Mouse (Mus musculus) kidney, embryonic 15.5 days (tissue): ENCODE results near the gene Carhsp1. TPM values are rescaled to one million over a fixed set of nuclear protein-coding genes. Genes with fewer than 3 reads are reported as not detected.

ENCODE experiments used
- ATAC-seq: fragments of 200-750 bp; cut with Nextera tagmentation; replicated peaks from 2 replicates; pipeline ENCODE4 v1.8.0; 2017; ENCODE audit warnings: moderate TSS enrichment; ENCODE audit not compliant: low FRiP score
- H3K27ac ChIP-seq: fragments of 300-500 bp; sonication (generic); 2 replicates; pipeline ENCODE4 v1.5.1; 2015; ENCODE audit warnings: mild to moderate bottlenecking, inconsistent platforms
- H3K27me3 ChIP-seq: fragments of 300-500 bp; sonication (generic); 2 replicates; pipeline ENCODE4 v1.6.1; 2015; ENCODE audit warnings: inconsistent platforms
- H3K36me3 ChIP-seq: fragments of 300-500 bp; sonication (generic); 2 replicates; pipeline ENCODE4 v1.6.1; 2015; ENCODE audit warnings: inconsistent platforms
- H3K4me1 ChIP-seq: fragments of 300-500 bp; sonication (generic); 2 replicates; pipeline ENCODE4 v1.6.1; 2015; ENCODE audit warnings: inconsistent platforms
- H3K4me2 ChIP-seq: fragments of 300-500 bp; sonication (generic); 2 replicates; pipeline ENCODE4 v1.6.1; 2015; ENCODE audit warnings: moderate library complexity, mild to moderate bottlenecking, inconsistent platforms
- H3K4me3 ChIP-seq: fragments of 300-500 bp; sonication (generic); replicated peaks from 2 replicates; pipeline ENCODE4 v1.5.1; 2015; ENCODE audit warnings: mild to moderate bottlenecking, inconsistent platforms
- H3K9ac ChIP-seq: fragments of 300-500 bp; sonication (generic); 2 replicates; pipeline ENCODE4 v1.6.1; 2015; ENCODE audit warnings: mild to moderate bottlenecking, inconsistent platforms
- H3K9me3 ChIP-seq: fragments of 300-500 bp; sonication (generic); replicated peaks from 2 replicates; pipeline ENCODE4 v1.6.1; 2016; ENCODE audit warnings: inconsistent platforms
- WGBS: fragments of 180-500 bp; shearing (Covaris S2); methylation state at CpG from one replicate; pipeline ENCODE4 v1.1.7; 2015; ENCODE audit warnings: mixed read lengths; 5-methylcytosine and 5-hydroxymethylcytosine counted together
- polyA plus RNA-seq: library from polyadenylated mRNA; unstranded; fragments of >200 nt; fragmentation: Nextera tagmentation; extraction: Ambion mirVana; gene quantifications from 2 replicates; pipeline ENCODE4 v1.2.1, GENCODE M21; 2015

The Carhsp1 gene
- polyA plus RNA-seq, 1 experiment from 2014 or later, result 80.8 TPM

DNA sequence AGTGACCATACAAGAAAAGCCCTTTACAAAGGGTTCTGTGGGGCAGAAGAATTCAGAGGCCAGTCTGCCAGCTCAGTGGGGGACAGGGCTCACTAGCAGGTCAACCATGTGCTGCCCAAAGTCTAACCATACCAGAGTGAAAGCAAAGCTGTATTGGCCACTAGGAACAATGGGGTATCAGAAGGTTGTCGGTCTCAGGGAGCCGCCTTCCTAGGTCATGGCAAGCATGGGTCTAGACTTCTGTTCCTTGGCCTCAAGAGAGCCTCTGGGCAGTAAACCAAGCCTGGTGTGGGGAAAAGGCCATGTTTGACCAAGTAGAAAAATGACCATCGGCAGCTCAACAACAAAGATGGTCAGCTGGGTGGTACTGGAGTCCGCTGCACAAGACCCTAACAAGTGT lies 13.2 kb downstream of the Carhsp1 start:
- Histone ChIP-seq H3K4me3 (no peak overlapping the region), H3K27me3 (no peaks in the 10 kb centered on the region), H3K27ac (no peak overlapping the region), H3K9me3 (no peaks in the 10 kb centered on the region), H3K4me1 (peaks cover 3% of the 10 kb centered on the region; the same call in 1 of the 2 replicates), H3K9ac (no peak overlapping the region), H3K36me3 (peaks cover 91% of the 10 kb centered on the region), H3K4me2 (no peak overlapping the region)
- 94% methylated on average over 4 of the region's 4 CpGs for WGBS
- no peak for ATAC-seq

DNA sequence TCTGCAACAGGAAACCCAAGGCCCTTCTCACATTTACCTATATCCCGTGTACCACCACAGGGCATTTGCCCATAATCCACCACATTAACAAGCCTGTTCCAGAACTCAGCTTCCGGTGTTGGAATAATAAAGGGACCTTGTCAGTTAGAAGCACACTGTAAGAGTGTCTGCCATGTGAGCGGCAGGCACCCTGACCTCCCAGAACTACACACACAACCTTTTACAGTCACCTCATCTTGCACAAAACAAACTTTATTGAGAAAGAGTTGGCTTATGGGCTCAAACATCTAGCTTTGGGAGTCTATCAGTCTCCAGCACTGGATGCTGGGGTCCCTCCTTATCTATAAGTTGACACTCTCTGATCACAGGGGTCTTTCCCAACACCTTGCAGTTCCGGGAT lies 13.6 kb downstream of the Carhsp1 start:
- no peak for ATAC-seq
- H3K36me3 ChIP-seq, result peaks cover 92% of the 10 kb centered on the region
- 87% methylated on average over 4 of the region's 4 CpGs for WGBS

DNA sequence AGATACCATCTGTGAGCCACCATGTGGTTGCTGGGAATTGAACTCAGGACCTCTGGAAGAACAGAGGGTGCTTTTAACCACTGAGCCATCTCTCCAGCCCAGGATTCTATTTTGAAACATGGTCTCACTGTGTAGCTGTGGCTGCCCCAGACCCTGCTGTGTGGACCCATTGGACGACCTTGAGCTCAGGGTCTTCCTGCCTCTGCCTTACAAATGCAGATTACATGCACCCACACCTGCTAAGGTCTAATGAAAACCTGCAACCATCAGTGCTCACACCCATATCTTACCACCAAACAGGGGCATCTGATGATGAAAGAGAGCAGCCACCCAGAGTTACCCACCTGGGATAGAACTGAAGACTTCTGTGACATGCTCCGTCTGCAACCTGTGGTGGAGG lies 15.7 kb downstream of the Carhsp1 start:
- 86% methylated on average over 2 of the region's 2 CpGs for WGBS
- Histone ChIP-seq H3K4me1 (no peaks in the 10 kb centered on the region), H3K36me3 (peaks cover 93% of the 10 kb centered on the region), H3K27ac (no peak overlapping the region), H3K9ac (no peak overlapping the region), H3K9me3 (no peaks in the 10 kb centered on the region), H3K27me3 (no peaks in the 10 kb centered on the region), H3K4me2 (no peak overlapping the region), H3K4me3 (no peak overlapping the region)
- no peak for ATAC-seq

More for the DNA sequence above, 13.6 kb downstream of the Carhsp1 start:
- no peak overlapping the region for H3K4me2 ChIP-seq
- H3K4me1 ChIP-seq, result no peaks in the 10 kb centered on the region; the same call in 1 of the 2 replicates
- H3K27ac ChIP-seq, result no peak overlapping the region
- no peaks in the 10 kb centered on the region for H3K9me3 ChIP-seq
- no peak overlapping the region for H3K9ac ChIP-seq
- no peak overlapping the region for H3K4me3 ChIP-seq
- H3K27me3 ChIP-seq, result no peaks in the 10 kb centered on the region

DNA sequence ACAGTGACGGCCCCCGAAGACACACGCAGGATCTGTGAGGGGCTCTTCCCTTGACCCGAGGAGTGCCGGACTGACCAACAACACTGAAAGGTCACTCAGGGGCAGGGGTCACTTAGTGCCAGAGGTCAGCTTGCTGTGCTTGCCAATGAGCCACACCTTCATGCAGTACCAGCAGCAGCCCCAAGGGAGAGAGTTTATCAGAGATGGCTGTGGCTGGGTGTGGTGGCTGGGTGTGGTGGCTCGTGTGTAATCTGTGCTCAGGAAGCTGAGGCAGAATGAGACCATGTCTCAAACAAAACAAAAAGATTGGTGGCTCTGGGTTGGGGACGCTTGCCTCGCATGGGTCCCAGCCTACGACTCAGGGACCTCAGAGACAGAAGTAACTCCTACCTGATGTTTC lies 16.4 kb downstream of the Carhsp1 start:
- H3K4me2 ChIP-seq, result no peak overlapping the region
- no peaks in the 10 kb centered on the region for H3K27me3 ChIP-seq
- no peak overlapping the region for H3K27ac ChIP-seq
- no peaks in the 10 kb centered on the region for H3K4me1 ChIP-seq
- peaks cover 96% of the 10 kb centered on the region for H3K36me3 ChIP-seq
- no peak overlapping the region for H3K4me3 ChIP-seq
- H3K9me3 ChIP-seq, result no peaks in the 10 kb centered on the region
- no peak overlapping the region for H3K9ac ChIP-seq
- 80% methylated on average over 9 of the region's 9 CpGs for whole genome bisulfite sequencing
- no peak for ATAC-seq

DNA sequence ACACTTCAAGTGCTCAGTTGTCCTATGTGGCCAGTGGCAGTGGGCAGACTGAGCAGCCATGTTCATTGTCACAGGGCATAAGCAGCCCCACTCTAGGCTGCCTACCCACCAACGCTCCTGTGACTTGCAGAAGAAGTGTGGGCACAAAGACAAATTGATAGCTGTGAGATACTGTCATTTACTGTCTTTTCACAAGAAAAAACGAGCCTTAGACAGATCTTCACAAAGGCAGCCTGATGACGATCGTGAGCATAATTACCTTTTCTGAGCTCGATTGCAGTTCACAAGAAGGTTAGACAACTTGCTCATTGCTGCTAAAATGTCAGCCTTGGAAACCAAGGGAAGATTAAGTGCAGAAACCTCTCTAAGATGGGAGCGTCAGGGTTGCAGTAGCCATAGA lies 16.8 kb downstream of the Carhsp1 start:
- Histone ChIP-seq H3K27me3 (no peaks in the 10 kb centered on the region), H3K4me3 (no peak overlapping the region), H3K4me1 (no peaks in the 10 kb centered on the region), H3K9ac (no peak overlapping the region), H3K27ac (no peak overlapping the region), H3K36me3 (peaks cover 97% of the 10 kb centered on the region), H3K9me3 (no peaks in the 10 kb centered on the region), H3K4me2 (no peak overlapping the region)
- no peak for ATAC-seq
- 82% methylated on average over 6 of the region's 6 CpGs for WGBS

DNA sequence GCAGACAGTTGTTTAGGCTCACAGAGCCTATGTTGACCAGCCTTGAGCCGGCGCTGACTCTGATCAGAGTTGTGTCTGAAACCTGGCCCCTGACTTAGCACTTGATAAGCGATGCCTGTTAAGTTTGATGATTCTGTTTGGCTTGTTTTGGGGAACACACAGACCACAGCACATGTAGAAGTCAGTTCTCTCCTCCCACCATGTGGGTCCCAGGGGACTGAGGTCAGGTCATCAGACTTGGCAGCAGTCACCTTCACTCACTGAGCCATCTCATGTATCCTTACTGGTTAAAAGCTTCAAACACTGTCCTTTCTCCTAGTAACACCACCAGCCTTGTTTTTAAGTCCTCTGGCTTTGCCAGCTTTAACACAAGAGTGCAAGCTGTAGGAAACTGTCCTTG lies 21.9 kb downstream of the Carhsp1 start:
- Histone ChIP-seq H3K27me3 (no peaks in the 10 kb centered on the region), H3K9me3 (no peaks in the 10 kb centered on the region), H3K27ac (no peak overlapping the region), H3K9ac (no peak overlapping the region), H3K4me2 (no peak overlapping the region), H3K4me1 (no peaks in the 10 kb centered on the region), H3K4me3 (no peak overlapping the region), H3K36me3 (peaks cover 99% of the 10 kb centered on the region)
- WGBS, result 86% methylated on average over 3 of the region's 3 CpGs
- no peak for ATAC-seq

DNA sequence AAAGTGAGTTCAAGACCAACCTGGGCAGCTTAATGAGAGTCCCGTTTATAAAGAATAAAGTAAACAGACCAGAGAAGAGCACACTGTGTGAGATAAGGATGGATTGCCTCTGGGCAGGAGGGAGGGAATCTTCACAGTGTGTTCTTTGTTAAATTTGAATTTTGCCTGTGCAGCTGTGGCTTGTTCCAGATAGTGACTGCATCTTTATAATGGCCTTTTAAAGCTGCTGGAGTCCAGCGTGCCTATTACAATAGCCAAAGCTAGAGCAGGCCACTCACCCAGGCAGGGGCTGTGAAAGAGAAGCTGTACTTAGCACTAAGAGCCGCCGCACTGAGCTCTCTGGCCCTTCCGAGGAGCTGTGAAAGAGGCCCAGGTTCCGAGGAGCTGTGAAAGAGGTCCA lies 26.4 kb downstream of the Carhsp1 start:
- Histone ChIP-seq H3K27me3 (no peaks in the 10 kb centered on the region), H3K36me3 (peaks cover 97% of the 10 kb centered on the region), H3K4me3 (no peak overlapping the region), H3K9me3 (no peaks in the 10 kb centered on the region), H3K4me2 (no peak overlapping the region), H3K4me1 (no peaks in the 10 kb centered on the region), H3K9ac (no peak overlapping the region), H3K27ac (no peak overlapping the region)
- WGBS, result 88% methylated on average over 6 of the region's 6 CpGs
- ATAC-seq, result no peak

DNA sequence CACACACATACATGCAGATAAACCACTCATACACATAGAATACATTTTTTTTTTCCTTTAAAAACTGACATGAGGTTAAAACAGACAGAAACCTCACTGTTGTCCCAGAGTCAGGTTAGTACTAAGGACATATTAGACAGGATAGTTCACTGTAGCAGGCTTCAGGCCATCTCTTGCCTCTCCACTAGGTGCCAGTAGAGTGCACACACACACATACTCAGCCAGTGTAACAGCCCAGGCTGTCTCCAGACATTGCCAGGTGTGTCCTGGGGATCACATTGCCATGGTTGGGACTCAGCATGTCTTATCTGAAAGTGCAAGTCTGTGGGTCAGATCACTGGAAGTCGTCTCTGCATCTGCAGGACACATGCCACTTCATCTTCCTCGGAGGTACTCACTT lies 28.1 kb downstream of the Carhsp1 start:
- WGBS, result 81% methylated on average over 2 of the region's 2 CpGs

DNA sequence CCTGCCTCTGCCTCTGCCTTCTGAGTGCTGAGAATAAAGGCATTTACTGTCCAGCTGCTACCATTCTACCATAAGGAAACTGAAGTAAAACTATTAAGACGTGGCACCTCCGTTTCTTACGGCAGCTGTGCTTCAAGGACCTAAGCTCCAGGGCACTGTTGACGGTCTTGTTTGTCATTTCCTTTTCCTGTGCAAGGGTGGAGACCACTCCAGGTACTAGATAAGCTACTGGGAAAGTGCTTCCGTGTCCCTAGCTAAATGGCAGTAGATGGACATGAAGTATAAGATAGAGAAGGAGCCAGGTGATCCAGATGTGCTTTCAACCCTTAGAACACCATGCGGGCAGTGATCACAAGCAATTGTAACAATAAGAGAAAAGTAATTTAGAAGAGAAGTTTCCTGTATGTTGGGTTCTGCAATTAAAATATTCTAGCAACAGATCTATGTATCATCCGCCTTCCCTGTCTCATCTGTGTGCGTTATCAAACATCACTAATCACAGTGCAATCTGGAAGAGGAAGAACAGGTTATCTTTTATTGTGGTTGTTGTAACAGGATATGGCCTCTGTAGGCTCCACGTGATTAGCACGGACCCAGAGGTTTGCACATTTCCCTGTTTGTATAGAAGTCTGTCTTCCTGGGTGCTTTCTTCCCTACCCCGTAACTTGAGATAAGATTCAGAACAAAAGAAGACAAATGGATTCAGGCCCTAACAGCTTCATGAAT lies 32.3 kb downstream of the Carhsp1 start:
- Histone ChIP-seq H3K4me1 (peaks cover 23% of the 10 kb centered on the region), H3K4me2 (no peak overlapping the region), H3K27ac (no peak overlapping the region), H3K9ac (no peak overlapping the region), H3K9me3 (no peaks in the 10 kb centered on the region), H3K4me3 (no peak overlapping the region), H3K36me3 (peaks cover 52% of the 10 kb centered on the region), H3K27me3 (no peaks in the 10 kb centered on the region)
- WGBS, result 81% methylated on average over 11 of the region's 11 CpGs
- ATAC-seq, result no peak

More for the DNA sequence above, 28.1 kb downstream of the Carhsp1 start:
- no peaks in the 10 kb centered on the region for H3K27me3 ChIP-seq
- H3K36me3 ChIP-seq, result peaks cover 80% of the 10 kb centered on the region
- peaks cover 4% of the 10 kb centered on the region; the same call in 1 of the 2 replicates for H3K4me1 ChIP-seq
- H3K9ac ChIP-seq, result no peak overlapping the region
- no peaks in the 10 kb centered on the region for H3K9me3 ChIP-seq
- peak; percentile 64; the same call in 1 of the 2 replicates for ATAC-seq
- H3K27ac ChIP-seq, result no peak overlapping the region
- no peak overlapping the region for H3K4me3 ChIP-seq
- no peak overlapping the region for H3K4me2 ChIP-seq

DNA sequence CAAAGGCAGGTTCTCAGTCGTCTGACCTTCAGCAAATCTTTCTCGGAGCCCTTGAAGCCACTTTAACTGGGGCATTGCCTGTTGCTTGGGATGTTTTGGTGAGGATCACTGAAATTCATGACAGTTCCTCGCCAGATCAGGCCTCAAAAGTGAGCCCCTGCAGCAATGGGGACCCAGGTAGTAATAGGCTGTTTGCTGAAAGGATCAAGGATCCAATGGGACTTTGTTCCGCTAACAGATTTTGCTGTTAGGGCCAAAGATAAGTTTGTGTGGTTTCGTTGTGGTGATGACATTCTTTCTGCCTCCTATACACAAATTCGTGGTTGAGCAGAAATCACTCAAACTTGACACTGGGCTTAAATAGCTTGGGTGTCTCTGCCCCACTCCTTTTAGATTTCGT lies 33.8 kb downstream of the Carhsp1 start:
- H3K36me3 ChIP-seq, result peaks cover 38% of the 10 kb centered on the region
- no peaks in the 10 kb centered on the region for H3K9me3 ChIP-seq
- peak overlapping the region; percentile 87 for H3K4me2 ChIP-seq
- H3K27me3 ChIP-seq, result no peaks in the 10 kb centered on the region
- peak overlapping the region; percentile 87 for H3K9ac ChIP-seq
- H3K27ac ChIP-seq, result peak overlapping the region; percentile 93
- H3K4me3 ChIP-seq, result peak overlapping the region; percentile 73
- WGBS, result 45% methylated on average over 7 of the region's 7 CpGs
- H3K4me1 ChIP-seq, result peaks cover 23% of the 10 kb centered on the region
- ATAC-seq, result no peak

DNA sequence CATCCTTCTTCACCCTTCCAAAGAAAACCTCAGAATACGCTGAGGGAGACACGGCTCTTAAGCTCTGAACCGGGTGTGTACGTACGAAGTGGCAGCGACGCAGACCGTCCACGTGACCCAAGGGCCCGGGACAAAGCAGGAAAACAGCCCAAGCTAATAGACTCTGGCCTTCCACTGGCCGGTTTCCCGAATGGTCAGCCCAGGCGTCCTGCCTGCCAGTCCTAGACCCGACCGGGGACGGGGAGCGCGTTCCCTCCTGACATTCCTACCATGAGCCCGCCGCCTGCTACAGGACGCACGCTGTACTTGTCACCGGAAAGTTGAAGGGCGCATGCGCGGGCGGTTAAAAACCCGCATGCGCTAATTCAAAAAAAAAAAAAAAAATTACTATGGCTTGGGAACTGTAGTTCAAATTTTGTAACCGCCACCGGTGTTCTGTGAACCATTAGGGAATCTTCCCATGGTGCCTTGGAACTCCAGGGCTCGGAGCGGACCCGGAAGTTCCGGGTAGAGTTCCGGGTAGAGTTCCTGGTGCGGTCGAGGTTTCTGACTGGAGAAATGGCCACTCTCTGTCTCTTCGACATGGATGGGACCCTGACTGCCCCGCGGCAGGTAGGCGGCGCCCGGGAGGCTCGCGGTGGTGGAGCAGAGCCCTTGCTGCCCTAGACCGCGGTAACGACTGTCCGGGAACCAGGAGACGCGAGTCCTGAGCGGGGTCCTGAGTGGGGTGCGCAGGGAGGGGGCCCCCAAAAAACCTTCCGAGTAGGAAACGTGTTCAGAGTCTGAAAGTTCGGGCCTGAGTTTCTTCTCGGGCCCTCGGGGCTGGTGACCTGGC lies 34.5 kb downstream of the Carhsp1 start, which contains the start of the genes Pmm2 and Tmem186:
Gene Pmm2 (plus strand): TSS at position 458 of the 835 bp plus-strand sequence.
Gene Tmem186 (minus strand): TSS at position 496 of the 835 bp plus-strand sequence.
- ATAC-seq, result peak; percentile 89
- Histone ChIP-seq H3K9me3 (no peaks in the 10 kb centered on the region), H3K4me3 (peak within 1 kb of the TSS; percentile 73), H3K9ac (peak within 1 kb of the TSS; percentile 87), H3K4me1 (peaks cover 23% of the 10 kb centered on the region), H3K27me3 (no peaks in the 10 kb centered on the region), H3K4me2 (peak within 1 kb of the TSS; percentile 87), H3K36me3 (peaks cover 38% of the 10 kb centered on the region), H3K27ac (peak within 1 kb of the TSS; percentile 93)
- under 1% methylated on average over 59 of the region's 59 CpGs for WGBS

DNA sequence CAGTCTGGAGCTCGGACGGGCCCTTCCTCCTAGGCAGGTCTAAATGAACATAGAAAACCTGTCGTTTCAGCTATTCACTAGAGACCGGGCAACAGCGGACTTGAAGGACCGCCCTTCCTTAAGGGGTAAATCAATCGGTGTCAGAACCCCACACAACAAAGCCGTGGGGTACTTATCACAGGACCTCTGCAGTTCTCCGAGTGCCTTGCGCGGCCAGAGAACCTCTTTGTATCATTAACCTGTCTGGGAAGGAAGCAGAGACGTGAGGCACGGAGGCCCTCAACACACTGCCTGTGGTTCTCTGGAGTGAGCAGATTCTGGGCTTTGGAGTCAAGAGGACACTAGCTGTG lies 35.1 kb downstream of the Carhsp1 start:
- peak overlapping the region; percentile 87 for H3K9ac ChIP-seq
- 1% methylated on average over 13 of the region's 13 CpGs for WGBS
- H3K4me2 ChIP-seq, result peak overlapping the region; percentile 87
- H3K4me3 ChIP-seq, result peak overlapping the region; percentile 73
- no peaks in the 10 kb centered on the region for H3K9me3 ChIP-seq
- ATAC-seq, result peak; percentile 59
- H3K27ac ChIP-seq, result peak overlapping the region; percentile 93
- peaks cover 23% of the 10 kb centered on the region for H3K4me1 ChIP-seq
- no peaks in the 10 kb centered on the region for H3K27me3 ChIP-seq
- peaks cover 38% of the 10 kb centered on the region for H3K36me3 ChIP-seq
